Mouse (Mus musculus) kidney, embryonic 14.5 days (tissue): Measurements from ENCODE around the gene Gm4070. TPM values are rescaled to one million over a fixed set of nuclear protein-coding genes. Genes with fewer than 3 reads are reported as not detected.
"Not testable (repeated sequence)": the region's sequence is repeated elsewhere in the genome, so short reads cannot be mapped to it uniquely, and the experiment has no call there.

Source experiments
- ATAC-seq: fragments of 200-750 bp; cut with Nextera tagmentation; 2 replicates; pipeline ENCODE4 v1.8.0; 2017; ENCODE audit warnings: moderate number of reproducible peaks, mild to moderate bottlenecking, moderate TSS enrichment, moderate library complexity; ENCODE audit not compliant: low FRiP score, low TSS enrichment
- H3K27ac ChIP-seq: fragments of 300-500 bp; sonication (generic); 2 replicates; pipeline ENCODE4 v1.5.1; 2014; ENCODE audit warnings: low read depth, mild to moderate bottlenecking, low read length, moderate library complexity, mixed read lengths
- H3K27me3 ChIP-seq: fragments of 300-500 bp; sonication (generic); 2 replicates; pipeline ENCODE4 v1.6.1; 2014; ENCODE audit warnings: mild to moderate bottlenecking, low read length; ENCODE audit not compliant: control insufficient read depth, insufficient read depth
- H3K36me3 ChIP-seq: fragments of 300-500 bp; sonication (generic); 2 replicates; pipeline ENCODE4 v1.6.1; 2014; ENCODE audit warnings: low read length, mixed read lengths; ENCODE audit not compliant: control insufficient read depth, insufficient read depth
- H3K4me1 ChIP-seq: fragments of 300-500 bp; sonication (generic); 2 replicates; pipeline ENCODE4 v1.6.1; 2014; ENCODE audit warnings: low read length, mixed read lengths; ENCODE audit not compliant: control insufficient read depth, insufficient read depth
- H3K4me2 ChIP-seq: fragments of 300-500 bp; sonication (generic); replicated peaks from 2 replicates; pipeline ENCODE4 v1.6.1; 2014; ENCODE audit warnings: low read depth, mild to moderate bottlenecking, low read length
- H3K4me3 ChIP-seq: fragments of 300-500 bp; sonication (generic); 2 replicates; pipeline ENCODE4 v1.5.1; 2014; ENCODE audit warnings: mild to moderate bottlenecking, low read length
- H3K9ac ChIP-seq: fragments of 300-500 bp; sonication (generic); 2 replicates; pipeline ENCODE4 v1.6.1; 2014; ENCODE audit warnings: low read depth, mild to moderate bottlenecking, low read length, moderate library complexity
- H3K9me3 ChIP-seq: fragments of 300-500 bp; sonication (generic); 2 replicates; pipeline ENCODE4 v1.6.1; 2016; ENCODE audit warnings: low read length; ENCODE audit not compliant: control insufficient read depth
- WGBS: fragments of 180-500 bp; shearing (Covaris S2); extraction: QIAGEN DNeasy Blood & Tissue Kit; methylation state at CpG from one replicate; pipeline ENCODE4 v1.1.7; 2014; 5-methylcytosine and 5-hydroxymethylcytosine counted together
- polyA plus RNA-seq: library from polyadenylated mRNA; unstranded; fragments of >200 nt; fragmentation: Nextera tagmentation; extraction: Ambion mirVana; gene quantifications from 2 replicates; pipeline ENCODE4 v1.2.1, GENCODE M21; 2014

Gm4070 gene
- polyA plus RNA-seq: 0.91 and 1.0 TPM in 2 replicates

- 67% methylated on average over 1 of the region's 1 CpGs for WGBS
- H3K4me3 ChIP-seq, H3K9ac ChIP-seq, H3K4me2 ChIP-seq, H3K36me3 ChIP-seq, H3K27ac ChIP-seq, ATAC-seq, H3K27me3 ChIP-seq, H3K9me3 ChIP-seq, H3K4me1 ChIP-seq: not testable (repeated sequence)
These were observed at the start of gene Gm4070 for GRCm38 (mm10) chr7:105953812-105954211. Gene Gm4070 (minus strand): TSS chr7:105953967.

DNA sequence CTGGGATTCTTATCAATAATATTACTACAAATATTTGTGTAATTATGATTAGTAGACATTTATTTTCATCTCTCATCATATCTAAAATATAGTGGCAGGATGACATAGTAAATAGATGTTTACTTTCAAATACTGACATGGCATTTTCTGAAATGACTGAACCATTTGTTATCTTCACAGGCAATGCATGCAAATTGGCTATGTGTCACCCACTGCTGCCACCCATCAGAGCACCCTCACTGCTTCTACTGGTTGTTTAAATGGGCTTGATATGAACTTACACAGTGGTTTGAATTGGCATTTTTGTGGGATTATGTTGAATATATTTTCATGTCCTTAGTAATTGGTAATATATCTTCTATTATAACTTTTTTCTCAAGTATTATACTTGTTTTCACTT is 773 bp upstream of the Gm4070 start:
- H3K27ac ChIP-seq, H3K4me1 ChIP-seq, ATAC-seq, H3K27me3 ChIP-seq, H3K9ac ChIP-seq, H3K36me3 ChIP-seq, H3K4me3 ChIP-seq, H3K9me3 ChIP-seq, H3K4me2 ChIP-seq: not testable (repeated sequence)

DNA sequence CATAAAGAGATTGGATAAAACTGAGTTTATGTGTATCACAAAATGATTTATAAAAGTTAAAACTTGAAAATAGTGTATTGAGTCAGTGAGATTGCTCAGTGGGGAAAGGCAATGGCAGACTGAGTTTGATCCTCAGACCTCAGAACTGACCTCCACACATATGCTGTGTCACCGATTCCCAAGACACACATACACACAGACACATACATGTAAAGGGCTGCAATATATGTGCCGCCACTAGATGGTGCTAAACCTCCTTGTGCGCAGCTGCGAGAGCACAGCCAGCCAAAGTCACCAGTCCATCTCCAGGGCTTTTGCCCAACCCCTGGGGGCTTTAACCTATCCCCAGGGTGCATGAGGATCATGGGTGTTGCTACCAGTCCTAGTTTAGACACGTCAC is 1.4 kb downstream of the Gm4070 start:
- not testable (repeated sequence) for H3K4me3 ChIP-seq, H3K9me3 ChIP-seq, H3K27me3 ChIP-seq, H3K27ac ChIP-seq, H3K4me2 ChIP-seq, H3K36me3 ChIP-seq, H3K4me1 ChIP-seq, H3K9ac ChIP-seq
- WGBS: no CpG with 5 or more reads among the region's 5 CpGs
- peak; percentile 81; the same call in 1 of the 2 replicates for ATAC-seq

DNA sequence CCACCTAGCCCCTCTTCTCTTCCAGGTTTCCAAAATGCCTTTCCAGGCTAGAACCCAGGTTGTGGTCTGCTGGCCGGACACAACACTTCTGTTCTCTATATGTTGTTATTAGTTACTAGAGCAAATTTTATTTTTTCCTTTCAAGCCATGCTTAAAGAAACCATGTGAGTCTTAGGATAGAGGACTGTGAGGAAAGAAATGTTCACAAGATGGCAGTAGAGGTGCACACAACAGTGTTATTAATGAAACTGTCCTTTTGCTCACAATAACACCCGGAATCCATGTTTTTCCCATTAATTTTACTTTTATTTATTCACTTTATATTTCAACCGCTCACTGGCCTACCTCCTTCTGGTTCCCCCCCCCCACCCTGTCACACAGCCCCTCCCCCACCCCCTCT is 8.5 kb downstream of the Gm4070 start:
- H3K9ac ChIP-seq: not testable (repeated sequence)

DNA sequence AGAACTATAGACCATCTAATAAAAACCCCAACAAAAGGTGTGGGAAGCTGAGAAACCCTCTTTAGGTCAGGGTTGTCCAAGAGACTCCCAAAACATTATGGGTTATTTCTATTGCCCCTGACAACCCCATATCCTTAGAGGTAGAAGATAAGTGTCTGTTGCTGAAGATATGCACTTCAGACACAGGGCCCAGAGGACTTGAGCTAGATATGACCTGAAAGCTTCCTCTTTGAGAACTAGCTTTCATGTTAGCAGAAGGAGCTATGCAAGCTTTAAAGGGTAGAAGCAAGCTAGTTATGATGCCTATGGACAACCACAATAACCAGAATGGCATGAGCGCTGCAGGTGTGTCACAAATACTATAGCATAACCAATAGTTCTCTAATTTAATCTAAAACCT is 21.6 kb downstream of the Gm4070 start:
- H3K9ac ChIP-seq, ATAC-seq: not testable (repeated sequence)
- WGBS: no CpG with 5 or more reads among the region's 1 CpGs

More for the DNA sequence above, 8.5 kb downstream of the Gm4070 start:
- WGBS: no CpG with 5 or more reads among the region's 3 CpGs
- H3K9me3 ChIP-seq, H3K4me2 ChIP-seq, H3K36me3 ChIP-seq, H3K27me3 ChIP-seq, H3K4me1 ChIP-seq, H3K27ac ChIP-seq, ATAC-seq, H3K4me3 ChIP-seq: not testable (repeated sequence)

DNA sequence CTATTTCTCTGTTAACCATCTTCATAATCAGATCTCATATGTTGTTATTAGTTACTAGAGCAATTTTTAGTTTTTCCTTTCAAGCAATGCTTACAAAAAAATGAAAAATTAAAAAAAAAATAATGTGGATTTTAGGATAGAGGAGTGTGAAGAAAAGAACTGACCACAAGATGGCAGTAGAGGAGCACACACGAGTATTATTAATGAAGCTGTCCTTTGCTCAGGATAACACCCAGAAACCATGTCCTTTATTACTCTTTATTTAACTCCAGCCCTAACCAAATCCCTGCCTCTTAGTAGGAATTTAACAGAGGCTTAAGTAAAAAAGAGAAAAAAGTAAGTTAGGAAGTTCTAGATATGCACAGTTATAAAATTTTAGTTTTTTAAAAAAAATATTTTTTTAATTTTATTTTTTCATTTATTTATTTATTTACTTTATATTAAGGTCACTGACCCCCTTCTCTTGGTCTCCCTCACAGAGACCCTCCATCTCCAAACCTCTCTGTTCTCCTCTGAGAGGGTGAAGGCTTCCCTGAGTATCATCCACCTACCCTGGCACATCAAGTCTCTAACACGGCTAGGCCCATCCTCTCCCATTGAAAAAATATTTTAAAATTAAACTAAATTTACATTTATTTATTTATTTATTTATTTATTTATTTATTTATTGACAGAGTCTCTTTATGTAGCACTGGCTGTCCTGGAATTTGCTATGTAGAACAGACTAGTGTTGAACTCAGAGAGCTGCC is 70.0 kb downstream of the Gm4070 start:
- 0 out of 2 replicates have a peak, but pooled peaks have one; percentile 32 for ATAC-seq

More for the DNA sequence above, 21.6 kb downstream of the Gm4070 start:
- not testable (repeated sequence) for H3K4me2 ChIP-seq, H3K36me3 ChIP-seq, H3K4me3 ChIP-seq, H3K27ac ChIP-seq, H3K27me3 ChIP-seq, H3K4me1 ChIP-seq, H3K9me3 ChIP-seq

DNA sequence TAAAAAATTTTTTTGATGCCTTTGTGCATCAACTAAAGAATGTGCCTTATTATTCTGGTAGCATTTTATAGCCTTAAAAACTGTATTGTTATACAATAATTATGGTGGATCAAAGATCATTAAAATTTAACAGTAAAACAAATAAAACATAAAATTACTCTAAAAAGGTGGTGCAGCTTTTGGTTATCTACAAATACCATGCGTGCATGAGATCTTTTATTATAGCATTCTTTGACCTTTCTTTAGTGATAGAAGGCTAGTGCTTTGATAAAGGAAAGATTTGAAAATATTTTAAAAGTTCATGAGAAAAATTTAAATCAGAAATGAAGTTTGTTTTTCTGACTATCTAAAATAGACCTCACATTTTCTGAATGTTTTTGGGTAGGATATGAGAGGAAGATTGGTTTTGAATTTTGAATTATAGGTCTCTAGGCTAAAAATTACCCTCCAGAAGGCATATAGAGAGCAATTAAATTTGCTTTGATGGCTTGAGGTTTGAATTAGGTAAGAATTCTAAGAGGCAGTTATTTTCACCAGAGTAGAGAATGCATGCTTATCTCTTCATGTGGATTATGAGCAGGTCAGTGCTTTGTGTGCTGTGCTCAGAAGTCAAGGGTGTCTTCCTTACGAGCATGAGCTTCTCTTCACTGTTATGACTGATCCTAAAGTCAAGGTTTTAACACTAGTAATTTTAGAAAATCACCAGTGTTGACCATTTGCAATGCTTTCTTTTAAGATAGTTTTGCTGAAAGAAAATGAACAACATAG is 73.9 kb downstream of the Gm4070 start:
- not testable (repeated sequence) for H3K27me3 ChIP-seq, H3K9ac ChIP-seq, ATAC-seq, H3K4me2 ChIP-seq, H3K4me1 ChIP-seq, H3K4me3 ChIP-seq, H3K9me3 ChIP-seq, H3K27ac ChIP-seq, H3K36me3 ChIP-seq
- WGBS: 84% methylated on average over 1 of the region's 2 CpGs

More for the DNA sequence above, 70.0 kb downstream of the Gm4070 start:
- no CpG with 5 or more reads among the region's 2 CpGs for WGBS
- H3K27me3 ChIP-seq, H3K4me3 ChIP-seq, H3K4me2 ChIP-seq, H3K27ac ChIP-seq, H3K36me3 ChIP-seq, H3K9me3 ChIP-seq, H3K9ac ChIP-seq, H3K4me1 ChIP-seq: not testable (repeated sequence)

DNA sequence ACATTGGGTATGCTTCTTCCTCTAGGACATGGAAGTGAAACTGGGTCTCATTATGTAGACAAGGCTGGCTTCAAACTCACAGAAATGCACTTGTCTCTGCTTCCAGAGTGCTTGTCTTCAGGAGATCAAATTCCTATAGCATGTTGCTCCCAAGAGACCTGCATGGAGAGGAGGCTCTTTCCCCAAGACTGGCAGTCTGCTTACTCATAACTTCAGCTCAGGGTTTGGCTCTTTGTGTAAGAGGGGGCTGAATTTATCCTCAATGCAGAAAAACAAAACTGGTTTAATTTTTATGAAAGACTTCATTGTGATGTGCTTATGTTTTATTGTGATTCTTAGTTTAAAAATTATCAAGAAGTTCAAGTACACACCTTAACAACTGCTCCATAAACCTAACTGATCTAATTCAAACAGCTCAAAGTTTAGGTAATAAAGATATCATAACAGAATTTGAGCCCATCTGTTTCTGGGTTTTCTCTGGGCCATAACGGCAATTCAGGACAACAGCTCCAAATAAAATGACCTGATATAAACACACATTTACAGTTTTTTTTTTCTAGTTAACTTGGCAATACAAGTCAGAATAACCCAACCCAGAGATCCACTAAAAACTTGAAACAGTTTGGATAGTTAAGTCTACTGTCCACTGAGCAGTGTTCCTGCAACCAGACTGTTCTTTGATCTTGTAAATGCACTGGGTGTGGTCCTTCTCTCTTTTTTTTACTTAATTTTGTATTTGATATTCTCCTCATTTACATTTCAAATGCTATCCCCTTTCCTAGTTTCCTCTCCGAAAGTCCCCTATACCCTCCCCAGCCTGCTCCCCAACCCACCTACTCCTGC is 97.8 kb downstream of the Gm4070 start:
- not testable (repeated sequence) for ATAC-seq

More for the DNA sequence above, 97.8 kb downstream of the Gm4070 start:
- H3K4me2 ChIP-seq, H3K4me1 ChIP-seq, H3K9me3 ChIP-seq, H3K27me3 ChIP-seq, H3K4me3 ChIP-seq, H3K27ac ChIP-seq, H3K9ac ChIP-seq, H3K36me3 ChIP-seq: not testable (repeated sequence)
- no CpG with 5 or more reads among the region's 2 CpGs for WGBS
